Mouse (Mus musculus): ENCODE measurements around the gene Rfx1.

Rfx1 gene

DNA sequence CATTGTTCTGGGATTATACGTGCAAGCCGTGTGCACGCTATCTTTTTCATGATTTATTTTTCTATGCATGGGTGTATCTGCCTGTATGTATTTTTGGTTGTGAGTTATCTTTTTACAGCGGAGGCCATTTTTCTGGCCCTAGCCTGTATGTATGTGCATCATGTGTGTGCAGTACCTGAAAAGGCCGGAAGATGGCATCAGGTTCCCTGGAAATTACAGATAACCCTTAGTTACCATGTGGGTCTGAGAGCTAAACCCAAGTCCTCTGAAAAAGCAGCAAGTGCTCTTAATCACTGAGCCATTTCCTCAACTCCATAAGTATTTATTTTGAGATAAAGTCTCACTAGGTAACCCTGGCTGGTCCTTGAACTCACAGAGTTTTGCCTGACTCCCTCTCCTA lies 13.4 kb upstream of the Rfx1 start:
- in situ Hi-C loops (cut with MboI; ENCODE audit: low pct_unique_long_range_greater_than_20kb in 1 of 2, low sequenced_read_pairs in 2 of 2, unreplicated experiment in 1 of 2), result no loop called here

DNA sequence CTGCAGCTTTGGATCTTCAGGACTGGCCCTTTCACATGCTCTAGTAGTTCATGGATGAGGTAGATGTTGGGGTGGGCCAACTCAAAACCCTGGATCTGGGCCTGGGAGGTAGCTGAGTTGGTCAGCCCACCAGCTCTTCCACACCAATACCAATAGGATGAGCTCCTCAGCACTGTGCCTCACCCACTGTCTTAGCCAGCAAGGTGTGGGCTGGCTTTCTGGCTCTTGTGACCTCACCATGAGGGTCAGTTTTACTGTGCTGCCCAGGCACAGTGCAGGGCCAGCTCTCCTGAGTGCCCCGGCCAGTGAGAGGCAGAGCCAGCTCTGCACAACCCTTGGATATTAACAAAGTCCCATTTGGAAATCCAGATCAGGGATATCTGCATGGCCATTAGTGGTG lies 8.8 kb upstream of the Rfx1 start:
- in situ Hi-C loops (cut with MboI; ENCODE audit: low pct_unique_long_range_greater_than_20kb in 1 of 2, low sequenced_read_pairs in 2 of 2, unreplicated experiment in 1 of 2), result no loop called here

DNA sequence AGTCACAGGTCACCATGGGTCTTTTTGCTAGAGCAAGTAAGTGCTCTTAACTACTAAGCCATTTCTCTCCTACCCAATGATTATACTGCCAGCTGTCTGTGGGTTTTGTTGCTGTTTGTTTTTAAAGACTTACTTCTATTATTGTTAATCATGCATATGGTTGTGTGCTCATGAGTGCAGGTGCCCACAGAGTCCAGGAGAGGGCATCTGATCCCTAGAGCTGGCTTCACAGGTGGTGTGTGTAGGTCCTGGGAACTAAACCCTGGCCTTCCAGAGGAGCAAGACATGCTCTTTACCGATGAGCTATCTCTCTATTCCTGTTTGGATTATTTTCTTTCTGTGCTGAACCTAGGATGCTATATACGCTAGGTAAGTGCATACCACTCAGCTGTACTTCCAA lies 7.4 kb upstream of the Rfx1 start:
- in situ Hi-C loops (cut with MboI; ENCODE audit: low pct_unique_long_range_greater_than_20kb in 1 of 2, low sequenced_read_pairs in 2 of 2, unreplicated experiment in 1 of 2), result no loop called here

DNA sequence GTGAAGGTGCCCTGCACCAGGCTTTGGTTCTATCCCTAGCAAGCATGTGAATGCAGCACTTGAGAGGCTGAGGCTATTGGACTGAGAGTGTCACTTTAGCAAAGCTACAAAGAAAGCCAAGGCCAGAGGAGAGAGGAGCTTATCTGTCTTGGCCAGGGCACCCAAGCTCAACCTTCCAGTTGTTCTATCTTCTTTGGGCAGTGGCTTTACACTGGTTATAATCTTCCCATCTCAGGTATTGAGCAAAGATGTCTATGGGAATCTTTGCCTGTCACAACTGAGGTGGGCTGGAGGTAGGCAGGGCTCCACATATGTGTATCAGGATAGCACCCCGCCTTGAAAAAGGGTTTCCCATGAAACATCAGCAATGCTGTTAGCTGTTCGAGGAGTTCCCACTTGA lies 6.4 kb upstream of the Rfx1 start:
- in situ Hi-C loops (cut with MboI; ENCODE audit: low pct_unique_long_range_greater_than_20kb in 1 of 2, low sequenced_read_pairs in 2 of 2, unreplicated experiment in 1 of 2), result no loop called here

DNA sequence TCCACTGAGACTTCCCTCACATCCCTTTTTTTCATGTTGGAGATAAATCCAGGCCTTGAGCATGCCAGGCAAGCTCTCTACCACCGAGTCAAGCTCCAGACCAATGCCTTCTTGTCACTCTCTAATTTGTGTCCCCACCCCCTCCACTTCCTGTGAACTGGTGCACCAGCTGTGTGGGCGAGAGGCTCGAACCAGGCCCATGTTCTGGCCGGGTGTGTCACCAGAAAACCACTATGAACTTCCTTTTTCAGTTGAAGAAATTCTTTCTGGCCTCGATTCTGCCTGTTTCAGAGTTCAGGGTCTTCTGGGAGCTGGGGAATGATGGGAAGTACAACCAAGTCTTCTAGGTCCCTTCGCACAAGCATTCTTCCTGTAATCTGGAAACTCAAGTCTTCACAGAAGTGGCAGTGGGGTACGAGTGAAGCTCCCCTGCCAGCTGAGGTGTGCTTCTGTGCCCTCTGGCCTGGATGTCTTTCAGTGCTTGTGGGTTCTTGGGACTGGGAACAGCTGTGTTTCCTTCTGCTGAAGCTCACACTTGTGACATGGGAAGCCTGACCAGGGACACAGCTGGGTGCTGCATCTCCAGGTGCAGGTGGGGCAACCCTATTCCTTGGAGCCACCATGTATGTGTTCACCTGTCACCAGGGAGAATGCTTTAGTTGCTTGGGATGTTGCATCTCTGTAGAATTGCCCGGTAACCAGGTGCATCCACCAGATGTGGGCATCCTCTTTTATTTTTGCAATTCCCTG lies 2.6 kb upstream of the Rfx1 start:
- in situ Hi-C loops (cut with MboI; ENCODE audit: low pct_unique_long_range_greater_than_20kb in 1 of 2, low sequenced_read_pairs in 2 of 2, unreplicated experiment in 1 of 2), result no loop called here

DNA sequence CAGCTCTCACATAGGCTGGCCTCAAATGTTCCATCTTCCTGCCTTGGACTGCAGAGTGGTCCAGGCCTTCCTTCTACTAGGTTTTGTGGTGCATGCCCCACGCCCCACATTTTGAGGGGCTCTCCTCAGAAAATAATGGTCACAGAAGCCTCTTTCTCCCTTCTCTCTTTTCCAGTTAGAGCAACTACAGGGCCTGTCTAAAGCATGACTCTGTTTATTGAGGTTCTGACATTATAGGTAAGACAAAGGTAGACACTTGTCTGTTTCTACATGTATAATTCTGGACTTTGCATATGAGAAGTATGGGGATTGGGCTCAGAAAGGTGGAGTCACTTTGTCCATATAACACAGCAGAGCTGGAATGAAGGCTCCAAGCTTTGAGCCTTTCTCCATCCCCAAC lies 1.6 kb upstream of the Rfx1 start, which contains the start of gene Gm10643:
Gene Gm10643, minus strand, starts transcription at position 101 of the 400 bp plus-strand sequence.
- in situ Hi-C loops (cut with MboI; ENCODE audit: low pct_unique_long_range_greater_than_20kb in 1 of 2, low sequenced_read_pairs in 2 of 2, unreplicated experiment in 1 of 2), result no loop called here

DNA sequence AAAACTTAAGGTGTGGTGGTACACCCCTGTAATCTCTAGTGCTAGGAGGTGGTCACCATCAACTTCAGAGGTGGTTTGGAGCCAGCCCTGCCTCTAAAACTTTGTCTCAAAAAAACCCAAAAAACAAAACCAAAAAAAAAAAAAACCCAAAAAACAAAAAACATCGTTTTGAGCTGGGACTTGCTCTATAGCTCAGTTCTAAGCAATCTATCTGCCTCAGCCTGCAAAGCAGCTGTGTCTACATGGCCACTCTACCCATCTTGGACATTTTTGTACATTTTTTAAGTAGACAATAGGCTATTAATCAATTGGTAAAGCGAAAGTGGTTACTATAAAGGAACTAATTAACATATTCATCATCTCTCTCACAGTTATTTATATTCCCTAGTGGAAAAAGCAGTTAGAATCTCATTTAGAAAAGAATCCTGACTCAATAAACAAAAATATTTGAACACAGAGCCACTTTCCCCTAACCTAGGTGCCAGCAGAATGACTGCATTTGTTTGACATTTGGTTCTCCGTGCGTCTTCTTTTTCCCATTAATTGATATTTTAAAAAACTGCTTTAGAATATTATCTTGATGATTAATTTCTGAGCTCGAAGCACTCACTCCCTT lies 1.1 kb upstream of the Rfx1 start:
- in situ Hi-C loops (cut with MboI; ENCODE audit: low pct_unique_long_range_greater_than_20kb in 1 of 2, low sequenced_read_pairs in 2 of 2, unreplicated experiment in 1 of 2), result no loop called here

DNA sequence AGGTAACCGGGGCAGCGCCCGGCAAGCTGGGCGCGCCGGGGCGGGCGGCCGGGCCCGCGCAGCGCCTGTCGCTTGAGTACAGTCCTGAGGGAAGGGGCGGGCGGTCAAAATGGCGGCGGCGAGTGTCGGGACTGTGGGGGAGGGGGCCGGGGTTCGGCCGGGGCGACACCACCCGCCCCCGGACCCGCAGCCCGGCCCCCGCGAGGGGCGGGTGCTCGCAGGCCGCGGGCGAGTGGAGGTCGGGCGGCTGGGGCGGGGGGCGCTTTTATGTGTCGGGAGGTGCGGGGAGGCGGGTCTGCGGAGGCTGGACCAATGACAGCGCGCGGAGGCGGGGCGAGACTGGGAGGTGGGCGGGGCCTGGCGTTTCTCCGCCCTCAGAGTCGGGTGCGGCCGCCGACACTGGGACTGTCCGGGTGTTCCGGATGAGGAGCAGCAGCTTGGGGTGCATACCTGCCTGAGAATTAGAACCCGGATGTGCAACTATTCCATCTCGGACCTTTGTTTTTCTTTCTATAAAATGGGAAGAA lies 476 bp downstream of the Rfx1 start:
- in situ Hi-C loops (cut with MboI; ENCODE audit: low pct_unique_long_range_greater_than_20kb in 1 of 2, low sequenced_read_pairs in 2 of 2, unreplicated experiment in 1 of 2), result no loop called here

DNA sequence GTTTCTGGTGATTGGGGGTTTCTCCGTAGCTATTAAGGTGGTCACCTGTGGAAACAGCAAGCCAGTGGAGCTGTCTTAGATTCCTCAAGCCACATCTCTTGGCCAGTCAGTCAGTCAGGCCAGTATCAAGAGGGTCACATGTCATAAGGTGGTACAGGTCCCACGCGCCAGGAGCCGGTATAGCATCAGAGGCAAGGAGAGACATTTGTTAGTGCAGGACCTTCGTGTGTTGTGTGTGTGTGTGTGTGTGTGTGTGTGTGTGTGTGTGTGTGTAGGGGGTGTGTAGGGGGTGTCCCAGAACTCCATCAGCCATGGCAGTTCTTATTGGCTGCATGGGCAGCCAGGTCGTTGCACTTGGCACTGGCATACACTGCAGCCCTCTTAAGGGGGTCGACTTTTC lies 1.3 kb downstream of the Rfx1 start:
- in situ Hi-C loops (cut with MboI; ENCODE audit: low pct_unique_long_range_greater_than_20kb in 1 of 2, low sequenced_read_pairs in 2 of 2, unreplicated experiment in 1 of 2), result no loop called here

DNA sequence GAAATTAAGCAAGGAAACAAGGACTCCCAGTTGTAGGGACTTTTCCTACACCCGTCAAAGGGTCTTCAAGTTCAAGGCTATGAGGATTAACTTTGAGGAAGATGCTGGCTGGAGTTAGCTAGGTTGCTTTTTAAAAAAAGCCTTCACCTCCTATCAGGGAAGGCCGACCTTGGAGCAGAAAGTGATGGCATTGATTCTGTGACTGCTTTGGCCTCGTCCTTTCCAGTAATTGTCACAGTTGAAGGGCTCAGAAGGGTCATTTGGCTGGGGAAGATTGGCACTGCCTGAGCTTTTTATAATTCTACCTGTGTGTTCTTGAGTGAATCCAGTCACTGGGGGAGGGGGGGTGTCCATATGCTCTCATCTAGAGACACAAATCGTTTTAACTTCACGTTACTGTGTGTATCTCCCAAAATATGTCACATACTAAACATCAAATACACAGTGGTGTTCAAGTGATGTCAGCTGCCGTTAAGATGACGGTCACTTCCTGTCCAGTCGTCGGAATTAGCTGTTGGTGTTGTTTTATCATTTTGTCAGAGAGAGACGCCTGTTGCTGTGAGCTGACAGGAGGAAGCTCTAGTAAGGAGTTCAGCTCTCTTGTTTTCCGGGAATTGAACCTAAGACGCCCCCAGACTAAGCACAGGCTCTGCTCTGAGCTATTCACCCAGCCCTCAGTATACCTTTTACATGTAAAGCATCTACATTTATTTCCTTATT lies 1.8 kb downstream of the Rfx1 start:
- in situ Hi-C loops (cut with MboI; ENCODE audit: low pct_unique_long_range_greater_than_20kb in 1 of 2, low sequenced_read_pairs in 2 of 2, unreplicated experiment in 1 of 2), result no loop called here

DNA sequence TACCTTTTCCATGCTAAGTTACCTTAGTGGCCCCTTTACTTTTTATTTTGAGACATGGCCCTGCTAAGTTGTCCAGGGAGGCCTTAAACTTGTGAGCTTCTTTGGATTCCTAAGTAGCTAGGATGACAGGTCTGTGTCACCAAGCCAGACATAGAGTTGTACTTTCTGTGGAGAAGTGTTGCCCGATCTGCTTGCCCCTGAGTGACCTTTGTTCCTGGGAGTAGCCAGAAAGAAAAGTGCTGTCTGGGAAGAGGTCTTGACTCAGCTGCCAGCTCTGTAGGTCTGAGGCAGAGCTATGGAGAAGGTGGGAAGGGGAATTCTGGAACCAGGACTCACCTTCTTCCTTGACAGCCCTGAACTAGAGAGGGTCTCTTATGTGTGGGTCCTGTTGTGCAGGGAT lies 2.5 kb downstream of the Rfx1 start:
- in situ Hi-C loops (cut with MboI; ENCODE audit: low pct_unique_long_range_greater_than_20kb in 1 of 2, low sequenced_read_pairs in 2 of 2, unreplicated experiment in 1 of 2), result no loop called here

DNA sequence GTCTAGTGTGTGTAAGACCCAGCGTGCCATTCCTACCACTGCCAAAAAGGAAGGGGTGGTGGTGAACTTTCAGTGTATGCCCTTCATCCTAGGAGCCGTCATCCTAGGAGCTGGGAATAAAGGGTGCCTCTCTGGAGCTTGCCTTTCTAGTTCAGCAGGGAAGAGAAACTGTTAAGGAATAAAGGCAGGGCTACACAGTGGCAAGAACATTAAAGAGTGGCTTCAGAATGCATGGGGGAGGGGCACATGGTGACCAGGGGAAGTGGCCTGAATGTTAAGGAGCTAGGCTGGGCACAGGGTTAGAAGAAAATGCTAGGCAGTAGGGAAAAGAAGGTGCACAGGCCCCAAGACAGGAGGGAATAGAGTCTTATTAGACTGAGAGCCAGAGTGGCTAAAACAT lies 3.1 kb downstream of the Rfx1 start:
- in situ Hi-C loops (cut with MboI; ENCODE audit: low pct_unique_long_range_greater_than_20kb in 1 of 2, low sequenced_read_pairs in 2 of 2, unreplicated experiment in 1 of 2), result no loop called here

DNA sequence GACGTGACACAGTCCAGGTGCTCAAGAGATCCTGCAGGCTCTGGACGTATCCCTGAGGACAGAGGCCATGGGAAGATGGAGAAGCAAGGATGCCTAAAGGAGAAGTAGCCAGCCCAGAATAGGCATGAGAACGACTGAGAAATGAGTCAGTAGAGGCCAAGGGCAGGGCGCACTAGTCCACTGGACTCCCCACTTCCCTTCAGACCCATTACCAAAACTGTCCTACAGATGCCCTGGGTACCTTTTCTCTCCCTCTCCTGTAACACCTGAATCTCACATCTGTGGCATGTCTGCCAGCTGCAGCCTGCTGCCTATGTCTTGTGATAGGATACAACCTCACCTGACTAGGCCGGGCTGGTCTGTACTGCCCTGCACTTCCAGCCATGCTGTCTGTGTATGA lies 3.6 kb downstream of the Rfx1 start:
- in situ Hi-C loops (cut with MboI; ENCODE audit: low pct_unique_long_range_greater_than_20kb in 1 of 2, low sequenced_read_pairs in 2 of 2, unreplicated experiment in 1 of 2), result no loop called here

DNA sequence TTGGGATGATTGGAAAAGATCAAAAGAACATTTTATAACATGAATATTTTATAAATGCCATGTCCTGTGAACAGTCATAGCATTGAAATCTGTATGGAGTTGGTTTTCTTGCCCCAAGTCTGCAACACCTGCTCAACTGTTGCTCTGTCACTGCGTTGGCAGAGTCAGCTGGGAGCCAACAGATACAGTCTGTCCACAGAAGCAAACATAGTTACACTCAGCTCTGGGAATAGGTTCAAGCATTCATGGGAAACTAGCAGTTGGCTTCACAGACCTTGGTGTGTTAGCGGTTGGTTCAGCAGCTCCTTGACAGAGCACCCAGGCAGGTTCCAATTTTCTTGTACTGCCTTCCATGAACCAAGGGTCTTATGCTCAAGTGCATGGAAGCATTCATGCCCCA lies 4.0 kb downstream of the Rfx1 start:
- in situ Hi-C loops (cut with MboI; ENCODE audit: low pct_unique_long_range_greater_than_20kb in 1 of 2, low sequenced_read_pairs in 2 of 2, unreplicated experiment in 1 of 2), result no loop called here

DNA sequence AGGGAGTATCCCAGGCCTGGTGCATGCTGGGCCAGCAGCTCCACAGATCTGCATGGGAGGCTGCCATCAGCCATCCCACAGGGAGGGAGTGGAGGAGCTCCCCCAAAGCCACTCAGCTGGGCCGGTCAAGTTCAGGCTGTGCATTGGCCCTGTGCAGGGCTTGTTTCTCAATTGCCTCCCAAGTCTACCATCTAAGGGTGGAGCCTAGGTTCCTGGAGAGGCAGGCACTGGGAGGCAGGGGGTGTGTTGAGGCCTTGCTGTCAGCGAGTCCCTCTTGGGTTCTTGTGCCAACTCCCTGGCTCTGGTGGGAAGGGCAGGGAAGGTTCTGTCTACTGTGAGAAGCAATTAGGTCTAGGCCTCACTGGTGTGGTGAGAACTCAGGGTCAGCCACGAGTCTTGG lies 5.3 kb downstream of the Rfx1 start:
- in situ Hi-C loops (cut with MboI; ENCODE audit: low pct_unique_long_range_greater_than_20kb in 1 of 2, low sequenced_read_pairs in 2 of 2, unreplicated experiment in 1 of 2), result no loop called here

DNA sequence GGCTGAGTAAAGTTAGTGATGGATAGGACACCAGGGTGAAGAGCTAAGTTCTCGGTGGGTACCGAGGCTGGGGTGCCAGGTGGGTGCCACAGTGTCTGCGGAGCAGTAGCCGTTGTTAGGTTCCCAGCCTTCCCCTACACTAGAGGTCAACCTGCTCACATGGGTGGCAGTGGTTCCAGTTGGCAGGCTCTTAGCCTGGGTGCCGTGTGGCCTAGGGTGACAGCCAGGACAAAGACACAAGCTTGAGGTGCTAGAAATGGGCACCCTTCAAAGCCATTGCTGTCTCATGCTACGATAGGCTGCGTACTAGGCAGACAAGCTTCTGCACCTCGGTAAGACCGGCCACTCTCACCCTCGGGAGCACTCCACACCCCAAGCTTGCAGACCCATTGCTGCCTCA lies 5.7 kb downstream of the Rfx1 start:
- in situ Hi-C loops (cut with MboI; ENCODE audit: low pct_unique_long_range_greater_than_20kb in 1 of 2, low sequenced_read_pairs in 2 of 2, unreplicated experiment in 1 of 2), result no loop called here

DNA sequence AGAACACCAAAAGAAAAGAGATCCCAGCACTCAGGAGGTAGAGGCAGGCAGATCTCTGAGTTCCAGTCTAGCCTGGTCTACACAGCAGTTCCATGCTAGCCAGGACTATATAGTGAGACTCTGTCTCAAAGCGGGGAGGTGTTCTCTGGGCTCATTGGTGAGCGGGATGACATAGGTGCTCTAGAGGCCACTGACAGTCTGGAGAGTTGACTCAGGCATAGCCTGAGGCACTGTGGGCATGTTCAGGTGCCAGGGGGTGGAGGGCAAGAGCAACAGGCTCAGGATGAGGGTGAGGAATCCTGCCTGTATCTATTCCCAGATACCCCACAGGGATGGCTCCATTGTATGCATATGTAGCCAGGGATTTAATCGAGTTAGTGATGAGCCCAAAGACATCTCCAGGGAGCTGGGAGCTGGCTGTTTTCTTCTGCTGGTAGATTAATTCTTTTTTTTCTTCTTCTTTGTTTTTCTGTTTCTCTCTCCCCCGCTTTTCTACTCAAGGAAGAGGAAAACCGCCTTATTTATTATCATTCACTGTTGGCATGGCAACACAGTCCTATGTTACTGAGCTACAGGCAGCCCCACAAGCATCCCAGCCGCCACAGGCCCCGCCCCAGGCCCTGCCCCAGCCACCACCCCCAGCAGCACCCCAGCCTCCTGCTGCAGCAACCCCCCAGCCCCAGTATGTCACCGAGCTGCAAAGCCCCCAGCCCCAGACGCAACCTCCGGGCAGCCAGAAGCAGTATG lies 6.8 kb downstream of the Rfx1 start:
- in situ Hi-C loops (cut with MboI; ENCODE audit: low pct_unique_long_range_greater_than_20kb in 1 of 2, low sequenced_read_pairs in 2 of 2, unreplicated experiment in 1 of 2), result no loop called here

DNA sequence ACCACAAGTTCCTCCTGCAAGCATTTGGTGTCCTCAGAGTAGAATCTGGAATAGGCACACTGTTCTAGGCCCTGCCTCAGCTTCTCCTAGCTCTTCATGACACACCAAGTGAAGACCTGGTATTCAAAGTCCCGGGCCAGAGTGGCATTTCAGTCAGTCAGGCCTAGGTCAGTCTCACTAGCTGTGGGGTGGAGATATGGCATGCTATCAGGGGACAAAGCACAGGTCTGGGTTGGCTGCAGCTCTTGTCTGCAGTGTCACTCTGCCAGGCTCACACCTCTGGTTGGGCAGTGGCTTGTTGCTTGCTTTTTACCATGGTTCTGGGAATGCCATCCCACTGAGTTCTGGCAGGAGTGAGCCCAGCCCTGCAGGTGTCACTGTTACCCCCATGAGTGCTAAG lies 9.8 kb downstream of the Rfx1 start:
- in situ Hi-C loops (cut with MboI; ENCODE audit: low pct_unique_long_range_greater_than_20kb in 1 of 2, low sequenced_read_pairs in 2 of 2, unreplicated experiment in 1 of 2), result no loop called here

DNA sequence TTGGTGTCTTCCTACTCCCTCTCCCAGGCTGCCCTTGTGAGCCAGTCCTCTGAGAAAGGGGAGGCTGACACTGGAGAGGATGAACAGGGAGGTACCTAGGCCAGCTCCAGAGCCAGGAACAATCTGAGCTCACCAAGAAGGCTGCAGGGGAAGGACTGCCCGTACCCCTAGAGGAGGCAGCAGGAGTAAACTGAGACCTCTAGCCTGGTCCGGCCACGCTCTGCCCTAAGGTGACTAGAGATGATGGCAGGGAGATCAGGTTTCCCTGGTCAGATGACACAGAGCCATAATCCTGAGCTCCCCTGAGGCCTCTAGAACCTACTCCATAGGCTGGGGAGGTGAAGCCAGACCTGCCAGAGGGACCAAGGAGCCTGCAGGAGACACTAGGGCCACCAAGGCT lies 10.2 kb downstream of the Rfx1 start:
- in situ Hi-C loops (cut with MboI; ENCODE audit: low pct_unique_long_range_greater_than_20kb in 1 of 2, low sequenced_read_pairs in 2 of 2, unreplicated experiment in 1 of 2), result no loop called here
